Mouse (Mus musculus) cerebellum, adult 2 months (tissue): ENCODE measurements at regions not wholly inside any gene's neighbourhood (a gene's known extent, or its start where the extent isn't known, plus 50 kb on each side); places are given as distances from the start of the nearest gene placed in this dataset.

Experiments
- DNase-seq, 2 experiments: peaks; one replicate each; pipeline ENCODE4 v3.0.0; 2021
- H3K27ac ChIP-seq: fragments of 200-500 bp; 2 replicates; pipeline ENCODE4 v1.5.1; 2012; ENCODE audit warnings: low read length, control low read depth, inconsistent platforms; ENCODE audit not compliant: insufficient read depth
- H3K27me3 ChIP-seq: fragments of 200-500 bp; 2 replicates; pipeline ENCODE4 v1.6.1; 2012; ENCODE audit warnings: inconsistent platforms, mild to moderate bottlenecking, low read length, moderate library complexity; ENCODE audit not compliant: control insufficient read depth, insufficient read depth
- H3K4me1 ChIP-seq: fragments of 200-500 bp; 2 replicates; pipeline ENCODE4 v1.6.1; 2011; ENCODE audit warnings: low read length; ENCODE audit not compliant: control insufficient read depth, insufficient read depth
- H3K4me3 ChIP-seq: fragments of 200-500 bp; replicated peaks from 2 replicates; pipeline ENCODE3; 2011; ENCODE audit warnings: mild to moderate bottlenecking, low read depth, low read length, control low read depth; ENCODE audit not compliant: insufficient read depth
- CTCF ChIP-seq: fragments of 200-500 bp; IDR thresholded peaks from 2 replicates; pipeline ENCODE4 v1.5.1; 2011; ENCODE audit warnings: low read depth, mild to moderate bottlenecking, control low read depth, low read length, moderate library complexity, borderline replicate concordance; ENCODE audit not compliant: insufficient read depth
- POLR2A ChIP-seq: fragments of 200-500 bp; IDR thresholded peaks from 2 replicates; pipeline ENCODE4 v1.6.1; 2011; ENCODE audit warnings: low read length, control low read depth, borderline replicate concordance; ENCODE audit not compliant: insufficient read depth
- WGBS: fragments of 180-500 bp; shearing (Covaris S2); methylation state at CpG from one replicate; pipeline ENCODE4 v1.1.7; 2018; 5-methylcytosine and 5-hydroxymethylcytosine counted together

GRCm38 (mm10) chr3:135971611-135972010 is 146.5 kb downstream of the Slc39a8 start:
- 57% methylated on average over 4 of the region's 4 CpGs for WGBS
- no peak overlapping the region for H3K27ac ChIP-seq
- TF ChIP-seq POLR2A (no peak), CTCF (no peak)
- no peak overlapping the region for H3K4me3 ChIP-seq
- no peaks in the 10 kb centered on the region for H3K4me1 ChIP-seq
- no peak for DNase-seq
- no peaks in the 10 kb centered on the region for H3K27me3 ChIP-seq

DNA sequence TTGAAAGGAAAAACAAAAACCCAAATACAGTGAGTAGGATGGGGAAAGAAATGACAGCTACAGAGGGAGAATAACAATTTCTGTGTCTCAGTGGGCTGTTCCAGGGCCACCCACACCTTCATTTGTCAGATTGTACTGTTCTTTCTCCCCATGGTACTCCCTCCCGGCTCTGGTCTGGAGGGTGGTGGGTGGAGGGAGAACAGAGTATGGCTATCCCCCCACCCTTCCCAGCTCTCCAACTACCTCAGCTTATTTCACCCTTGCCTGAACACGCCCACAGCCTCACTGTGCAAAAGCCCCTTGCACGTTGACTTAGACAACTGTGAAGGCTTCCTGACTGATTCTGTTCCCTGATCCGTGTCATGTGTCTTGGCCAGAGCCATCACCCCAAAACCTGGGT is 147.3 kb downstream of the Slc39a8 start:
- H3K4me3 ChIP-seq, result no peak overlapping the region
- TF ChIP-seq POLR2A (no peak), CTCF (no peak)
- WGBS, result 72% methylated on average over 4 of the region's 4 CpGs
- H3K4me1 ChIP-seq, result no peaks in the 10 kb centered on the region
- DNase-seq, result no peak
- H3K27ac ChIP-seq, result no peak overlapping the region
- no peaks in the 10 kb centered on the region for H3K27me3 ChIP-seq

GRCm38 (mm10) chr3:135973243-135973642 is 148.2 kb downstream of the Slc39a8 start:
- H3K27me3 ChIP-seq, result no peaks in the 10 kb centered on the region
- WGBS, result 83% methylated on average over 2 of the region's 2 CpGs

DNA sequence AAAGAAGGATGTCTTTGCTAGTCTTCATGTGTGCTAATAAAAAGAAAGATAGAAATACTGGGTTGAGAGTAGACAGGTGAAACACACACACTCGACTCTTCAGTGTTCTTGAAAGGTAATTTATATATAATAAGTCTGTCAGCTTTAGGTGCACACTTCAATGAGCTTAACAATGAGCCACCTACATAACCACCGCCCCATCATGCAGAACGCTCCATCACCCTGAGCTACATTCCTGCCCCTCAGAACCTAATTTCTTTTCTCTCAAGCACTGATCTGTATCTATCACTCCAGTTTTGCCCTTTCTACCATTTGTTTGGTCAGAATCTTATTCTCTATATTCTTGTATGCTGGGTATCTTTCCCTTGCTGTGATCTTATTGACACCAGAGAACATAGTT is 148.8 kb downstream of the Slc39a8 start:
- TF ChIP-seq POLR2A (no peak), CTCF (no peak)
- no peaks in the 10 kb centered on the region for H3K4me1 ChIP-seq
- WGBS, result 81% methylated on average over 3 of the region's 3 CpGs
- H3K27me3 ChIP-seq, result no peaks in the 10 kb centered on the region
- no peak overlapping the region for H3K27ac ChIP-seq
- DNase-seq, result no peak
- no peak overlapping the region for H3K4me3 ChIP-seq

More at GRCm38 (mm10) chr3:135973243-135973642, 148.2 kb downstream of the Slc39a8 start:
- no peak for DNase-seq
- H3K4me1 ChIP-seq, result no peaks in the 10 kb centered on the region
- TF ChIP-seq CTCF (no peak), POLR2A (no peak)
- H3K27ac ChIP-seq, result no peak overlapping the region
- no peak overlapping the region for H3K4me3 ChIP-seq

DNA sequence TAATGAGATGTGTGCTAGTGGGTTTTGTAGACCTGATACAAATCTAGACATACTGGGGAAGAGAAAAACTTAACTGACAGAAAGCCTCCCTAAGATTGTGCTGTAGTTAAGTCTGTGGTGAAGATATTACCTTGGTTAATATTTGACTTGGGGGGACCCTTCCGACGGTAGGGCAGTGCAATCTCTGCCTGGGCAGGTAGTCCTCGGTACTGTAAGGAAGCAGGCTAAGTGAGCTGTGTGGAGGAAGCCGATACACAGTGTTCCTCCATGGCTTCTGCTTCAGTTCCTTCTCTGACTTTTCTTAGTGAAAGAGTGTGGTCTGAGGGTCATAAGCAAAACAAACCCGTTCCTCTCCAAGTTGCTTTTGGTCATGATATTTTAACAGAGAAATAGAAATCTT is 149.7 kb downstream of the Slc39a8 start:
- H3K27me3 ChIP-seq, result no peaks in the 10 kb centered on the region
- H3K4me1 ChIP-seq, result no peaks in the 10 kb centered on the region
- 96% methylated on average over 5 of the region's 5 CpGs for WGBS
- TF ChIP-seq POLR2A (no peak), CTCF (no peak)
- DNase-seq, result no peak
- H3K27ac ChIP-seq, result no peak overlapping the region
- H3K4me3 ChIP-seq, result no peak overlapping the region

GRCm38 (mm10) chr3:135987171-135987570 is 162.1 kb downstream of the Slc39a8 start:
- no peak for TF ChIP-seq POLR2A
- TF ChIP-seq CTCF, result no peak
- Histone ChIP-seq H3K27me3 (no peaks in the 10 kb centered on the region), H3K27ac (no peak overlapping the region), H3K4me3 (no peak overlapping the region), H3K4me1 (no peaks in the 10 kb centered on the region; the same call in 1 of the 2 replicates)
- whole genome bisulfite sequencing, result 84% methylated on average over 3 of the region's 3 CpGs
- DNase-seq, result no peak

DNA sequence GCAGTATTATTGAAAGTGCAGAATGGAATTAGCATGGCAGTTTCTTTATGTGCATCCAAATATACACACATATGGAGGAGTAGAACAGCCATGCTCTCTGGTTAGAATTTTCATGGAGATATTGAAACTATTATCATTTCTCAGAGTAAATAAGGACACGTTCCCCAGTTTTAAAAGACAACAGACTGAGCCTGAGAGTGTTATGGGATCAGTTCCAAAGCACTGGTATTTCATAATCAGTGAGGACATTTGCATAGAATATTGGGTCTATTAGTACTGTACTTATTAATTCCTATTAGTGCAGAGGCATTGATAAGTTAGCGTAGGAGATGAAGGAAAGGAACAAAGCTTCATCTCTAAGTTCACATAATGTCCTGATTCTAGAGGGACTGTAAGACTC is 164.2 kb downstream of the Slc39a8 start:
- TF ChIP-seq POLR2A (no peak), CTCF (no peak)
- no peak for DNase-seq
- H3K4me3 ChIP-seq, result no peak overlapping the region
- WGBS, result 80% methylated on average over 2 of the region's 2 CpGs
- no peaks in the 10 kb centered on the region; the same call in 1 of the 2 replicates for H3K4me1 ChIP-seq
- no peak overlapping the region for H3K27ac ChIP-seq
- H3K27me3 ChIP-seq, result no peaks in the 10 kb centered on the region

- H3K4me3 ChIP-seq, result no peak overlapping the region
- H3K27ac ChIP-seq, result no peak overlapping the region
- no peak for DNase-seq
- no peaks in the 10 kb centered on the region for H3K27me3 ChIP-seq
- TF ChIP-seq POLR2A, result no peak
- TF ChIP-seq CTCF, result no peak
- WGBS, result 30% methylated on average over 3 of the region's 3 CpGs
- no peaks in the 10 kb centered on the region; the same call in 1 of the 2 replicates for H3K4me1 ChIP-seq
Measured at GRCm38 (mm10) chr3:135990338-135990737, 165.3 kb downstream of the Slc39a8 start.
